Mouse (Mus musculus): ENCODE data around the gene Tppp2. TPM values are rescaled to one million over a fixed set of nuclear protein-coding genes. Genes with fewer than 3 reads are reported as not detected.

Gene Tppp2
- polyA plus RNA-seq, 1 experiment: not detected

DNA sequence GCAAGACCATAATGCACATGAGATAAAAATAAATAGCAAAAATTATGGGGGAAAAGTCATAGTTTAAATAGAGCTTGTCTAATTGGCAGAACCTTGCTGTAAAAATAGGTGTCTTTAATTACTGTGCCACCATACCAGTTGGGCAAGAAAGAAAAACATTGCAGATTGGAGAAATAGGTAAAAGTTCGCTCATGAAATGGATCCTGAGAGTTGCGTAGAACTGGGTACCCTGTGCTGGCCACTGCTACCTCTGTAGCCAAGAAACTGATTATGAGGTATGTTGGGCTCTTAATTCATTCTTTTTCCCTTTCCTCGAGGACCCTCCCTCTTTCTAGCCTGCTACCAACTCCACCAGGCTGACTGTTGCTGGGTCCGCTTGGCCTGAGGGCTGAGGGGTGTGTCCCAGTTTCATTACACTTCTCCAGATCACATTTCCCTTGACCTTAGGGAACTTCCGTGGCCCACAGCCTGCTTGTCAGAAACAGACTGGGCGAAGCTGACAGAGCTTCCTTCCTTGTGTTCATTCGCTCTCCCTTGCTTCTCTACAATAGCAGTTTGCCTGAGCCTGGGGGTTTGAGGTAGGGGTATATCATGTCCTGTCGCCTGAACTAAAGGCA, 22.8 kb downstream of the Tppp2 start:
- no peak for DNase-seq (ENCODE audit: extremely low spot score in 1 of 2, low spot score in 1 of 2)

DNA sequence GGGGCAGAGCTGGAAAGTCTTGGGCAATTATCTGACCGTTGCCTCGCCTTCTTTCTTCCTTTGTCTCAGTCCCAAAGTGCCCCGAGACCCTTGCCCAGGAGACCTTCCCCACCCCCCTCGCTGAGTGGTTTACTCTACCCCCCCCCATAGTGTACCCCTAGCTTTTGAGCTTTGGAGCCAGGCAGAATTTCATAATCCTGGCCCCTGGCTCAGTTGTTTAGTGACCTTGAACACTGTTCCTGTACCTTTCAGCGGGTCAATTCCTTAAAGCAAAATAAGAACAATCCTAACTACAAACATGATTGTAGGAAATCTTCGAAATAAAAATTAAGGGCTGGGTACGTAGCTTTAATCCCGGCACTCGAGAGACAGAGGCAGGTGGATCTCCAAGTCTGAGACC, 23.4 kb downstream of the Tppp2 start:
- no peak for DNase-seq (ENCODE audit: extremely low spot score in 1 of 2, low spot score in 1 of 2)

DNA sequence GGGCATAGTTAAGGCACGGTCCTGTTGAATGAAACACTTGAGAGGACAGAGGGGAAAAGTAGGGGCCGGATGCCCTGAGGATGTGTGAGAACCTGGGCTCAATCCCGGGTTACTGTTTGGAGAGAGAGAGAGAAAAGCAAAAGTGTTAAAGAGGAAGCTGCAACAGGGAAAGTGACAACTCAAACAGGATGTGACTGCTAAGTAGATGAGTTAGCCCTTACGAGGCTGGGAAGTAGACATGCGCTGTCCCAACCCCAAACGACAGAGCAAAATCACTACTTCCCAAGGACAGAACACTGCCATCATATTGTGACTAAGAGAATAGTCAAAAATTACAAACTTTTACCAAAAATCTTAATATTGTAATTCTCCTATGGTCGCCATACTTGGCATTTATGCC, 24.0 kb downstream of the Tppp2 start:
- DNase-seq (ENCODE audit: extremely low spot score in 1 of 2, low spot score in 1 of 2): no peak

DNA sequence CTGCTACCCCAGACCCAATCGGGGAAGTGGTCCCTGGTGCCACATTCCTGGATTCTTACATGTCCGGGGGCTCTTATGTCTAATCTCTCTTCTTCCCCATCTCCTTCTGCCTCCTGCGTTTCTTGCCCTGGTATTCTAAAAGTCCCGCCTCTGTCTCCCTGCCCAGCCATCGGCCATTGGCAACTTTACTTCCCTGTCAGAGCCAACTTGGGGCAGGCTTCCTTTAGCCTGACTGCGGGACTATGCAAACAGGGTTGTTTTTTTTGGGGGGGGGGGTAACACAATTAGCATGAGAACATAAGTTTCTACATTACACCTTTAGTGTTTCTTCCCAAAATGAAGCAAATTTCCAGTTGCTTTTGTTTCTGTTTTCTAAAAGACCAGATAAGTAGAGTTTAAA, 25.1 kb downstream of the Tppp2 start:
- no peak for DNase-seq (ENCODE audit: extremely low spot score in 1 of 2, low spot score in 1 of 2)

DNA sequence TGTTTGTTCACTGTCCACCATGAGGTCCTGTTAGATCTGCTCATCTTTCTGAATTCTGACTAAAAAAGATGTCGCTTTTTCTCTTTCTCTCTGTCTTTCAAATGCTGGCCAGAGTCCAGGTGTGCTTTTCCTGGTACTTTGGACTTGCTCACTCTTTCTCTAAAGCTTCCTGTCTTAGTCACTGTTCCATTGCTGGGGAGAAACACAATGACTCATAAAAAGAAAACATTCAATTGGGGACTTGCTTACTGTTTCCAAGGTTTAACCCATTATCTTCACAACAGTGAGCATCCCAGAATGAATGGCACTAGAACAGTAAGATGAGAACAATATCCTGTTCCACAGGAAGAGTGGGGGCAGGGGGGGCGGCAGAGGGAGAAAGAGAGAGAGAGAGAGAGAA, 42.1 kb downstream of the Tppp2 start:
- peak in 1 of 2 experiments; percentile 5 for DNase-seq (ENCODE audit: extremely low spot score in 1 of 2, low spot score in 1 of 2)

DNA sequence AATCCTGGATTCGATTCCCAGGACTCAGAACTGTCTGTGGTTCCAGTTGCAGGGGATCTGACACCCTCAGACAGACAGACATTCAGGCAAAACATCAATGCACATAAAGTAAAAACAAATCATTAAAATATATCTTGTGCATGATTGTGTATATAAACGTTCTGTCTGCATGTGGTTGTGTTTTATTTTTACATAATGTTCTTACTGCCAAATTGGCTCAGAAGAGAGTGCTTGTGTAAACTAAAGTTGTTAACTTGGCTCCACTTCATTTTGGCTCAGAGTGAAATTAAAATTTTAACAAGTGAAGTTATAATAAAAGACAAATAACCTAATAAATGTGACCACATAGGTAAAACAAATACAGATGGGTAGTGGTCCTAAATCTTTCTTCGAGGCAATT, 49.2 kb downstream of the Tppp2 start:
- DNase-seq (ENCODE audit: extremely low spot score in 1 of 2, low spot score in 1 of 2): no peak

Other genes starting within 250 kb of the Tppp2 start
- not detected in 2 replicates for gene Gm17079, start 223.0 kb upstream of the Tppp2 start, polyA plus RNA-seq (2012; rRNA removed)
- not detected in 2 replicates for gene Gm5800, start 201.2 kb upstream of the Tppp2 start, polyA plus RNA-seq (2012; rRNA removed)
- gene Ang4, start 144.8 kb upstream of the Tppp2 start, polyA plus RNA-seq (2012; rRNA removed): not detected in 2 replicates
- gene AY358078, start 118.4 kb upstream of the Tppp2 start, polyA plus RNA-seq (2012; rRNA removed): not detected in 2 replicates
- gene Ear6, start 64.7 kb upstream of the Tppp2 start, polyA plus RNA-seq (2012; rRNA removed): not detected in 2 replicates
- gene Mettl17, start 33.6 kb upstream of the Tppp2 start, polyA plus RNA-seq (2012; rRNA removed): 49.7 and 53.5 TPM in 2 replicates
- 19.7 and 20.4 TPM in 2 replicates for gene Slc39a2, start 25.5 kb upstream of the Tppp2 start, polyA plus RNA-seq (2012; rRNA removed)
- 712 and 1,011 TPM in 2 replicates for gene Ndrg2, start 4.3 kb upstream of the Tppp2 start, polyA plus RNA-seq (2012; rRNA removed)
- 0.14 and 0.17 TPM in 2 replicates for gene Rnase13, start 4.3 kb downstream of the Tppp2 start, polyA plus RNA-seq (2012; rRNA removed)
- 39.7 and 44.0 TPM in 2 replicates for gene Arhgef40, start 66.3 kb downstream of the Tppp2 start, polyA plus RNA-seq (2012; rRNA removed)
- gene Tmem253, start 97.2 kb downstream of the Tppp2 start, polyA plus RNA-seq (2012; rRNA removed): 0.60 and 0.90 TPM in 2 replicates
- 73.4 and 77.7 TPM in 2 replicates for gene Zfp219, start 102.3 kb downstream of the Tppp2 start, polyA plus RNA-seq (2012; rRNA removed)
- 0.08 and 0.15 TPM in 2 replicates for gene Olfr221, start 124.0 kb downstream of the Tppp2 start, polyA plus RNA-seq (2012; rRNA removed)
- gene Hnrnpc, start 185.6 kb downstream of the Tppp2 start, polyA plus RNA-seq (2012; rRNA removed): 260 and 273 TPM in 2 replicates
- 1.4 and 2.0 TPM in 2 replicates for gene Rpgrip1, start 192.3 kb downstream of the Tppp2 start, polyA plus RNA-seq (2012; rRNA removed)

Measured in frontal cortex, adult 2 months (tissue).